8 mouse cellular contexts compared by ENCODE assay signal in genomic region chr15:101174294-101175130, GRCm38 (mm10). TPM values are rescaled to one million over a fixed set of nuclear protein-coding genes. Genes with fewer than 3 reads are reported as not detected.
DNase-seq lines count a peak whose midpoint lies in the region; ATAC-seq and TF ChIP-seq lines count a peak whose summit lies in the region.

No protein-coding gene starts in this region.

- no peak for TF ChIP-seq POLR2A in olfactory bulb, adult 2 months (IDR thresholded peaks at IDR 0.05; ENCODE audit: insufficient read depth, low read depth, low read length)

- WGBS in heart, embryonic 11.5 days (ENCODE audit: insufficient replicate concordance): under 1% methylated on average over 42 of the region's 46 CpGs
- 1% methylated on average over 45 of the region's 46 CpGs for WGBS in limb, embryonic 13.5 days
- 1% methylated on average over 31 of the region's 46 CpGs for WGBS in olfactory bulb, adult 2 months

- DNase-seq in kidney, adult 18-20 months: peak; percentile 25
- no peak for DNase-seq in kidney, adult 9 months
- DNase-seq in urinary bladder, postnatal 14 days (ENCODE audit: low spot score): no peak
- DNase-seq in urinary bladder, postnatal 10 days (ENCODE audit: low spot score): no peak

- no peaks in the 10 kb centered on the region for H3K27me3 ChIP-seq in heart, embryonic 11.5 days (ENCODE audit: control insufficient read depth, insufficient read depth, low read length)
- peaks cover 5% of the 10 kb centered on the region; the same call in 1 of the 2 replicates for H3K27me3 ChIP-seq in limb, embryonic 13.5 days

- H3K9ac ChIP-seq in heart, embryonic 11.5 days (ENCODE audit: low read depth, low read length): peak overlapping the region; percentile 90
- peak overlapping the region; percentile 94 for H3K9ac ChIP-seq in limb, embryonic 13.5 days

- ATAC-seq in heart, embryonic 11.5 days (replicated peaks; ENCODE audit: insufficient number of reproducible peaks, low FRiP score, low TSS enrichment): no peak; the same call in 1 of the 2 replicates
- ATAC-seq in limb, embryonic 13.5 days (ENCODE audit: low FRiP score, low read depth): peak; percentile 50

- no peaks in the 10 kb centered on the region for H3K36me3 ChIP-seq in heart, embryonic 11.5 days (ENCODE audit: control insufficient read depth, insufficient read depth, low read length)
- no peaks in the 10 kb centered on the region for H3K36me3 ChIP-seq in limb, embryonic 13.5 days

- H3K4me1 ChIP-seq in brown adipose tissue, adult 24 weeks (ENCODE audit: control insufficient read depth, insufficient read depth, insufficient read length, low read length): peaks cover 6% of the 10 kb centered on the region; the same call in 1 of the 2 replicates
- H3K4me1 ChIP-seq in heart, embryonic 11.5 days (ENCODE audit: control insufficient read depth, insufficient read depth, low read length): peaks cover 37% of the 10 kb centered on the region
- peaks cover 54% of the 10 kb centered on the region for H3K4me1 ChIP-seq in limb, embryonic 13.5 days
- H3K4me1 ChIP-seq in olfactory bulb, adult 2 months (ENCODE audit: control insufficient read depth, insufficient read depth, low read length): peaks cover 14% of the 10 kb centered on the region

- no peak for TF ChIP-seq CTCF in olfactory bulb, adult 2 months (IDR thresholded peaks at IDR 0.05; ENCODE audit: insufficient read depth, low read depth, low read length)

- peak overlapping the region; percentile 97 for H3K4me2 ChIP-seq in heart, embryonic 11.5 days
- H3K4me2 ChIP-seq in limb, embryonic 13.5 days (replicated peaks): peak overlapping the region; percentile 90

- H3K4me3 ChIP-seq in brown adipose tissue, adult 24 weeks (ENCODE audit: insufficient read depth, low read depth, low read length): peak overlapping the region; percentile 69
- H3K4me3 ChIP-seq in heart, embryonic 11.5 days (ENCODE audit: low read depth, low read length): peak overlapping the region; percentile 83
- H3K4me3 ChIP-seq in limb, embryonic 13.5 days: peak overlapping the region; percentile 89
- peak overlapping the region; percentile 96 for H3K4me3 ChIP-seq in olfactory bulb, adult 2 months (ENCODE audit: insufficient read depth, low read depth, low read length)

- peak overlapping the region; percentile 60 for H3K27ac ChIP-seq in brown adipose tissue, adult 24 weeks (replicated peaks; ENCODE audit: low read depth, low read length)
- H3K27ac ChIP-seq in heart, embryonic 11.5 days (ENCODE audit: low read depth, low read length): peak overlapping the region; percentile 58
- peak overlapping the region; percentile 72; the same call in 1 of the 2 replicates for H3K27ac ChIP-seq in limb, embryonic 13.5 days
- peak overlapping the region; percentile 78 for H3K27ac ChIP-seq in olfactory bulb, adult 2 months (ENCODE audit: insufficient read depth, low read depth, low read length)

- H3K9me3 ChIP-seq in heart, embryonic 11.5 days (replicated peaks; ENCODE audit: control insufficient read depth, low read length): no peaks in the 10 kb centered on the region
- no peaks in the 10 kb centered on the region for H3K9me3 ChIP-seq in limb, embryonic 13.5 days

RNA-seq across cellular contexts. Expression of gene Acvr1b, which starts 0.6 kb away (rescaled TPM):
- 3.1 and 3.2 TPM in 2 replicates for polyA plus RNA-seq in brown adipose tissue, adult 24 weeks (2012; ENCODE audit: insufficient read depth, insufficient read length, missing spikeins)
- polyA plus RNA-seq in heart, embryonic 11.5 days (2014; fragmentation: Nextera tagmentation; extraction: Ambion mirVana): 8.0 and 8.9 TPM in 2 replicates
- polyA plus RNA-seq in limb, embryonic 13.5 days (2015; fragmentation: Nextera tagmentation; extraction: Ambion mirVana): 6.1 and 7.1 TPM in 2 replicates
- not detected in 2 replicates for polyA plus RNA-seq in olfactory bulb, adult 2 months (2012; ENCODE audit: insufficient read depth, insufficient read length, low replicate concordance, missing spikeins)

RNA-seq across cellular contexts. Expression of gene Acvrl1, which starts 46.2 kb away (rescaled TPM):
- polyA plus RNA-seq in brown adipose tissue, adult 24 weeks (2012; ENCODE audit: insufficient read depth, insufficient read length, missing spikeins): 9.4 and 13.7 TPM in 2 replicates
- 1.5 and 2.0 TPM in 2 replicates for polyA plus RNA-seq in heart, embryonic 11.5 days (2014; fragmentation: Nextera tagmentation; extraction: Ambion mirVana)
- polyA plus RNA-seq in limb, embryonic 13.5 days (2015; fragmentation: Nextera tagmentation; extraction: Ambion mirVana): 9.6 TPM in 2 replicates
- polyA plus RNA-seq in olfactory bulb, adult 2 months (2012; ENCODE audit: insufficient read depth, insufficient read length, low replicate concordance, missing spikeins): not detected in 2 replicates

RNA-seq across cellular contexts. Expression of gene Grasp, which starts 49.5 kb away (rescaled TPM):
- 1.7 and 3.7 TPM in 2 replicates for polyA plus RNA-seq in brown adipose tissue, adult 24 weeks (2012; ENCODE audit: insufficient read depth, insufficient read length, missing spikeins)
- 4.1 TPM in 2 replicates for polyA plus RNA-seq in heart, embryonic 11.5 days (2014; fragmentation: Nextera tagmentation; extraction: Ambion mirVana)
- 5.7 and 6.0 TPM in 2 replicates for polyA plus RNA-seq in limb, embryonic 13.5 days (2015; fragmentation: Nextera tagmentation; extraction: Ambion mirVana)
- polyA plus RNA-seq in olfactory bulb, adult 2 months (2012; ENCODE audit: insufficient read depth, insufficient read length, low replicate concordance, missing spikeins): not detected in 2 replicates

RNA-seq across cellular contexts. Expression of gene Ankrd33, which starts 59.0 kb away (rescaled TPM):
- polyA plus RNA-seq in brown adipose tissue, adult 24 weeks (2012; ENCODE audit: insufficient read depth, insufficient read length, missing spikeins): not detected in 2 replicates
- not detected in 2 replicates for polyA plus RNA-seq in heart, embryonic 11.5 days (2014; fragmentation: Nextera tagmentation; extraction: Ambion mirVana)
- polyA plus RNA-seq in limb, embryonic 13.5 days (2015; fragmentation: Nextera tagmentation; extraction: Ambion mirVana): not detected in 2 replicates
- polyA plus RNA-seq in olfactory bulb, adult 2 months (2012; ENCODE audit: insufficient read depth, insufficient read length, low replicate concordance, missing spikeins): not detected in 2 replicates
